Mouse (Mus musculus) brain, embryonic 18.5 days (tissue): Measurements from ENCODE around the gene Vopp1.

Source experiments
- DNase-seq: peaks from one replicate; pipeline ENCODE4 v3.0.0-alpha.2; 2012; ENCODE audit warnings: low read depth, low spot score

Vopp1 gene

GRCm38 (mm10) chr6:57784251-57784650 is 40.7 kb downstream of the Vopp1 start:
- DNase-seq: no peak

- no peak for DNase-seq
Measured at GRCm38 (mm10) chr6:57782658-57783057, 42.3 kb downstream of the Vopp1 start.

DNA sequence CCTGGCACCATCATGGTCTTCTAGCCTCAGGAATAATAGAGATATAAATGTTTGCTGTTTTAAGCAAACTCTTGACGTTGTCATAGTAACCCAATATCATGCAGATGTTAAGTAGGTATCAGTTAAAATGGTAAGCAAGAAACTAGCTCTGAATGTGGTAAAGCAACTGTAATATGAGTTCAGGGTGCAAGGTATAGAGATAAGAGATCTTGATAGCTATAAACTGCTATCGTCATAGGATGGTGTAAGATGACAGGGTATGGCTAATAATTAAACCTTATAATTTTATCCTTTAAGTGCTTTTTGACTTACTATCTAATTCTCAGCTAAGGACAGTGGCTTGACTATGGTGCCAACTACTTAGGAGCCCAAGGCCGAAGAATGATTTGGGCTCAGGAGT is 44.6 kb downstream of the Vopp1 start:
- DNase-seq: no peak

GRCm38 (mm10) chr6:57773792-57774191 is 51.2 kb downstream of the Vopp1 start:
- no peak for DNase-seq

DNA sequence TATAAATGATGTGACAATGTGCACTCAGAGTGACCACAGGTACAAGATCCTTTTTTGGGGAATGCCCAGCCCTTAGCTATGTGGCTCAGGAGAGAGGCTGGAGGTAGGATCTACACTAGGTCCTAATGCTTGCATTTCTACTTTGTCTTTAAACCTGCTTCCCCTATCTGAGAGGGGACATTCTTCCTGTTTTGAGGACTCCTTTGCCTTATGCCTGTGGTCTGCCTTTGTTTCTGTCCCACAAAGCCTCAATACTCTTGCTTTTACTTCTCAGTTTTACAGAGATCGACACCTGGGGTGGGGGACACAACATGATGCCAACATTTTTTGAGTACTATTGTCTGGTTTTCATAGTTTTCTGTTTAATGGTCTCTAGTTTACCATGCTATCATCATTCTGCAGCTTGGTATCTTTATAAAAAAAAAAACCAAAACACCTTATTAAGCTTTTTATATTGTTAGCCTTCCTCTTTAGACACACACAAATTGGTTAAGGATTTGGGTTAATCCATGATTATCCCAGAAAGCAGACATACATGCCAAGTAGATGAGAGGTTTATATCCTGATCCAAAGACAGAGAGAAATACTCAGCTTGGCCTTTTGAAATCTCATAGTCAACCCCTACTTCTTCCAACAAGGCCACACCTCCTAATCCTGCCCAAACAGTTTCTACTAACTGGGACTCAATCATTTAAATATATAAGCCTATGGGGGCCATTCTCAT is 54.3 kb downstream of the Vopp1 start:
- no peak for DNase-seq

GRCm38 (mm10) chr6:57768948-57769525 is 55.9 kb downstream of the Vopp1 start:
- DNase-seq: no peak

- no peak for DNase-seq
Measured at GRCm38 (mm10) chr6:57767112-57767868, 57.7 kb downstream of the Vopp1 start.

DNA sequence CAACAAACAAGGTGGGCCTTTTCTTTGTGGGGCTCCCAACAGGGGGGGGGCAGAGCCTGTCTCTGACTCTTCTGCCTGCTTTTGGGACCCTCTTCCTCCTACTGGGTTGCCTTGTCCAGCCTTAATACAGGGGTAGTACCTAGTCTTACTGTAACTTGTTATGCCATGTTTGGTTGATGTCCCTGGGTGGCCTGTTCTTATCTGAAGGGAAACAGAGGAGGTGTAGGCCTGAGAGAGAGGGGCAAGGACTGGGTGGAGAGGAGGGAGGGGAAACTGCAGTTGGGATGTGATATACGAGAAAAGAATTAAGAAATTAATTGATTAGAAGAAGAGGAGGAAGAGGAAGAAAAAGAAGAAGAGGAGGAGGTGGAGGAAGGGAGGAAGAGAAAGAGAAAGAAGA is 58.7 kb downstream of the Vopp1 start:
- no peak for DNase-seq

DNA sequence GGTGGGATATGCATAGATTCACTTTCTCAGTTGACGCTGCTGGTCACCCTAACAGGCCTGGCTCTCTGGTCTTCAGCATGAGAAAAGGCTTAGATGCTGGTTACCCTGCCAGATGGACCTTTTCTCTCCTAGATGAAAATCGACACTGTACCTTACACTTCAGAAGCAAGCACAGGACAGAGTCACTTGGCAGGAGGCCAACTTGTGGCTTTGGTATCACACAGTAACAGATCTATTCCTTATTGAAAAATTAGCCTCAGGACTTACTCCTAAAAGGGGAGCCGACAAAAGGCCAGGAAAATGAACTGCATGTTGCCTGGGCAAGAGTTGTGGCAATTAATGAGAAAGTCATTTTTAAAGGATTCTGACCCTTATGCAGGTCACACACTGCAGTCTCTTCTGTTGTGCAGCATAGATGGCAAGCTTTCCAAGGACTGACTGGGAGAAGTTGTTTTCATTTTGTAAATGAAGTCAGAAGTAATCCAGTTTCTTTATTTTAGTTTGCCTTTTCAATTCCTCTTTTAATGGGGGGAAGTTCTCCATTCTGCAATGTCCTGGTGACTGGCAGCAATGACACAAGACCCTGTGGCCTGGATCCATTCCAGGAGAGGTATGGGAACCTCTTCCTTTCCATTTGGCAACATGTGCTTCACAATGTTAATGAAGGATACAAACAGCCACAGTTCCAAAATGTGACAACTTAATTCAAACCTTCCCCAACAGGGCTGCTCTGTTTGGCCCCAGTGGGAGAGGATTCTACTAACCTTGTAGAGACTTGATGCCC is 59.7 kb downstream of the Vopp1 start:
- DNase-seq: no peak

DNA sequence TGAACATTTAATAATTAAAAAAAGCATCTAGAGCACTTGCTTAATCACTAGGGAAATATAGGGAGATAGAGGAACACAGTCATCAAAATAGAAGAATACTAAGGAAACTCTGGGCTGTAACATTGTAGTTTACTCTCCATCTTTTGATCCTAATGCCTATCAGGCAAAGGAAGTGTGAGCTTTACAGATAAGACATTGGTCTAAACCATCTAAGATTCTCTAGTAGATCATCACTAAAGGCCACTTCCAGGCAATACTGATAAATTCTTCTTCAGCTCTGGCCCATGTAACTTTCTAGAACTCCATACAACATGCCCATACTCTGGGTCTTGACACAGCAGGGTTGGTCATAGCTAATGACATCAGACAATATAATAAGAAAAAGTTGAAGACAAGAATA is 61.9 kb downstream of the Vopp1 start:
- DNase-seq: no peak

- DNase-seq: no peak
Measured at GRCm38 (mm10) chr6:57753962-57754759, 70.8 kb downstream of the Vopp1 start.

- no peak for DNase-seq
Measured at GRCm38 (mm10) chr6:57745748-57746129, 79.2 kb downstream of the Vopp1 start.

GRCm38 (mm10) chr6:57744974-57745747 is 79.8 kb downstream of the Vopp1 start:
- DNase-seq: no peak

DNA sequence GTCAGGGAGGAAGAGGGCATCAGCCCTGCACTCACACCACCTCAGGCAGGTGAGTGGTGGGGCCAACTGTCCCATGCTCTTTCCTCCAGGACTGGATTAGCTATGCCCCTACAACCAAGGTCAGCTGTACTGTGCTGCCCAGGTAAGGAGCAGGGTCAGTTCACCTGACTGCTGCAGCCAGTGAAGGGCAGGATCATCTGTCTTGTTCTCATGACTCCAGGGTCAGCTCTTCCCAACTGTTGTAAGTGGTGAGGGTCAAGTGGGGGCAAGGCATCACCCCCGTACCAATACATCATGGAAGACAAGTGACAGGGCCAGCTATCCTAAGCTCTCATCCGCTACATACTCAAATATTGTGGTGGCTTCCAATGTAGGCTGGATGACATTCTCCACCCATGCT is 80.8 kb downstream of the Vopp1 start:
- DNase-seq: no peak

GRCm38 (mm10) chr6:57743333-57743732 is 81.6 kb downstream of the Vopp1 start:
- no peak for DNase-seq

GRCm38 (mm10) chr6:57742749-57743148 is 82.2 kb downstream of the Vopp1 start:
- DNase-seq: no peak

DNA sequence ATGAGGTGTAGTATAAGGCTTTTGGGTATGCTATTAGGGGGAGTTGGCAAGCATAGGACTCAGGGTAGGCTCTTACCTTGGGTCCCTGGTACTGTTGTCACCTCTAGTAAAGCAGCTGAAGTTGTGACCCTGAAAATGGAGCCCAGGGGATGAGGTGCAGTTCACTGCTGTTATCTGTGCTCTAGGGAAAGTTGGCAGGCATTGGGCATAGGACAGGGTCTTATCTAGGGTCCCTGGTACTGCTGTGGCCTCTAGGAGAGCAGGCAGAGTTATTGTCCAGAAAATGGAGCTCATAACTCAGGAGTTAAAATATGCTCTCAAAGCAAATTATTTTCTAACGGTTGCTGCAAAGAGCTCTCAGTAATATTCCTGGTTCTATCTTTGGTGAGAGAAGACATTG is 103.6 kb downstream of the Vopp1 start:
- no peak for DNase-seq

DNA sequence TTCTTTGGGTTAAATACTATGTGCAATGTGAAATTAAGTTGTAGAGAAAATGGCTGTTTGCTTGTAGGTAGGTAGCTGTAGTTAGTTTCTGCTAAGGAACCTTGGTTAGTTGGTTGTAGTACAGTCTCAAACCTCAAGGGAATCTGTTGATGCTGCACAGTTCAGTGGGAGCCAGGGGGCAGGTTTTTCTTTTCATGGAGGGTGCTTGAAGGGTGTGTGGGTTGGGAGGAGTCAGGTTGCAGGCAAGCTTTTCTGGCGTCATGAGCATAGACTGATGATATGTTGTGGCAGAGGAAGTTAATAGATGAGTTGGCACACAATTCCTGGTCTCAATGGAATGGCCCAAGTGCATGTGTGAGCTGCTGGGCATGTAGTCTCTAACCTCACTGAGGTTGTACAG is 113.2 kb downstream of the Vopp1 start:
- DNase-seq: no peak

GRCm38 (mm10) chr6:57706721-57707120 is 118.2 kb downstream of the Vopp1 start:
- DNase-seq: no peak

- no peak for DNase-seq
Measured at GRCm38 (mm10) chr6:57703703-57704102, 121.3 kb downstream of the Vopp1 start.
